Mouse (Mus musculus): ENCODE measurements around the gene Lrch3. TPM values are rescaled to one million over a fixed set of nuclear protein-coding genes. Genes with fewer than 3 reads are reported as not detected.
"Not testable (repeated sequence)": the region's sequence is repeated elsewhere in the genome, so short reads cannot be mapped to it uniquely, and the experiment has no call there.

The Lrch3 gene
- total RNA-seq, 4 experiments from 2014 or later, result 21.5 to 26.3 (median 22.7) TPM

- no peak for DNase-seq (ENCODE audit: low spot score)
Measured at GRCm38 (mm10) chr16:32913212-32913611, 688 bp upstream of the Lrch3 start.

DNA sequence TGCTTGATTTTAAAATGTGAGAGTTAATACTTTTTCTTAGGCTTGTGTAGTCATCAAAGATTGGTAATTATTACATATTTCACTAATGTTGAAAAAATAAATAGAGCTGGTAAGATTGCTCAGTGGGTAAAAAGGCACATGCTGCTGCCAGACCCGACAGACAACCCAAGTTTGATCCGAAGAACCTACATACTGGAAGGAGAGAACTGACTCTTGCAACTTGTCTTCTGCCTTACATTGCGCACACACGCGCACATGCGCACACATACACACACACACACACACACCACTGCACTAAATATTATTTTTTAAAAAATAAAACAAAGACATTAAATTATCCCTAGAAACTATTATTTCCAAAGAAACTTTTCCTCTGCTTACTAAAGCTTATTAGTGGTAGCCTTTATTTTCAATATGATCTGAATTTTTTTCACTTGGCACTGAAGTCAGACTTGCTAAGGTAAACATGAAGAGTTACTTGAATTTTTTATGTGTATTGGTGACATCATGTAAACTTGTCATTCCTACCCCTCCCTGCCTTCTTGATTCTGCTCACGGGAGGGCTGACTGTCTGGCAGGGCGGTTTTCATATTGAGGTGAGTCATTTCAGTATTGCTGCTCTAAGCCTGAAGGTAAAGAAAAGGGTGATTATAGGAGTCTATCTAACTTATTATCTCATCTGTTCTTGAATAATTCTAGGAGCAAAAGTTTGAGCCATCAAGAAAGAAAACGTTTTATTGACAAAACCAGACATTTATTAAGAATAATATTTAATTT lies 1.6 kb downstream of the Lrch3 start:
- no peak for DNase-seq (ENCODE audit: low spot score)

GRCm38 (mm10) chr16:32926629-32927028 lies 12.7 kb downstream of the Lrch3 start:
- DNase-seq (ENCODE audit: low spot score), result not testable (repeated sequence)

DNA sequence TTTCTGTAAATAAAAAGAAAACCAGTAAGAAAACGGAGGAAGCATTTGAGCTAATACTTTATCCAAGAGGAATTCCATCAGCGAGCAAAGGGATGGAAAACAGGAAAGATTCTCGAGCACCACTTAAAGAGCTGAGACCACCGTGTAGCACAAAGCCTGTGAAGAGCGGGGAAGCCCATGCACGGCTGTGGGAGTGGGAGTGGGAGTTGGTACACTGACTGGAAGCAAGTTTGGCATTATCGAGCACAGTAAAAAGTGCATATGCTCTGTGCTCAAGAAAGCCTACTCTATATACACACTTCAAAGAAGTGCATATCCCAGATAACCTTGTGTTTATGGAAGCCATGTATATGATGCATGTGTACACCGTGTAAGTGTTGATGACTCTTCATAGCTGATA lies 13.1 kb downstream of the Lrch3 start:
- DNase-seq (ENCODE audit: low spot score), result no peak

GRCm38 (mm10) chr16:32929918-32930317 lies 16.0 kb downstream of the Lrch3 start:
- no peak for DNase-seq (ENCODE audit: low spot score)

GRCm38 (mm10) chr16:32934470-32934869 lies 20.6 kb downstream of the Lrch3 start:
- no peak for DNase-seq (ENCODE audit: low spot score)

GRCm38 (mm10) chr16:32935088-32935487 lies 21.2 kb downstream of the Lrch3 start:
- DNase-seq (ENCODE audit: low spot score), result no peak

GRCm38 (mm10) chr16:32937358-32937757 lies 23.5 kb downstream of the Lrch3 start:
- DNase-seq (ENCODE audit: low spot score), result no peak

GRCm38 (mm10) chr16:32939301-32939700 lies 25.4 kb downstream of the Lrch3 start:
- not testable (repeated sequence) for DNase-seq (ENCODE audit: low spot score)

DNA sequence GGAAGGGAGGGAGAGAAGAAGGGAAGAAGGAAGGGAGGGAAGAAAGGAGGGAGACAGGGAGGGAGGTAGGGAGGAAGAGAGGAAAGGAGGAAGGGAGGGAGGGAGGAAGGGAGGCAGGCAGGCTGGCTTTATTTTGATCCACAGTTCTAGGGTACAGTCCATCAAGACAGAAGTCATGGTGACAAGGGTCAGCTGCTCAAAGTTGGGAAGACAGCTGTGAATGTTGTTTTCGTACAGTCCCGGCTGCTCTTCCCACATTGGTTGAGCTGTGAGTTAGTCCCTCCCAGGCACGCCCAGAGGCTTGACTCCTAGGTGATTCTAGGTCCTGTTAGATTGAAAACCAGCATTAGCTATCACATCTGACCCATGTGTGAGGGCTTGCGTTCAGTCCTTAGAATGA lies 25.8 kb downstream of the Lrch3 start:
- not testable (repeated sequence) for DNase-seq (ENCODE audit: low spot score)

- DNase-seq (ENCODE audit: low spot score), result not testable (repeated sequence)
Measured at GRCm38 (mm10) chr16:32941226-32941625, 27.3 kb downstream of the Lrch3 start.

GRCm38 (mm10) chr16:32942694-32943093 lies 28.8 kb downstream of the Lrch3 start:
- DNase-seq (ENCODE audit: low spot score), result no peak

DNA sequence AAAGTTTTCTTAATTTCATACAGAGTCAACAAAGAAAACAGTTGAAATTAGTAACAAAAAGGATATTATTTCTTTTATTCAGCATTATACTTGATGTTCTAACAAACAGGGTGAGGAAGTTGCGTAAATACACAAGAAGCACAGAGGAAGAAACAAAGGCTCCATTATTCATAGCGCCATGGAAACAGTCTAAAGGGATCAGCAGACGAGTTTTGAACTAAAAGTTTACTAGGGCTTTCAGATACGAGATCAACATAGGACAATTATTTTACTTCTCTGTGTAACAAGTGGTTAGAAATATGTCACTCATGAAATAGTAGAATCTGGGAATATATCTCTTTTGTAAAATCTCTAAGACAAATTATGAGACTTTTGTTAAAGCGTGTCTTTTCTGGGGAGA lies 31.5 kb downstream of the Lrch3 start:
- DNase-seq (ENCODE audit: low spot score), result no peak

DNA sequence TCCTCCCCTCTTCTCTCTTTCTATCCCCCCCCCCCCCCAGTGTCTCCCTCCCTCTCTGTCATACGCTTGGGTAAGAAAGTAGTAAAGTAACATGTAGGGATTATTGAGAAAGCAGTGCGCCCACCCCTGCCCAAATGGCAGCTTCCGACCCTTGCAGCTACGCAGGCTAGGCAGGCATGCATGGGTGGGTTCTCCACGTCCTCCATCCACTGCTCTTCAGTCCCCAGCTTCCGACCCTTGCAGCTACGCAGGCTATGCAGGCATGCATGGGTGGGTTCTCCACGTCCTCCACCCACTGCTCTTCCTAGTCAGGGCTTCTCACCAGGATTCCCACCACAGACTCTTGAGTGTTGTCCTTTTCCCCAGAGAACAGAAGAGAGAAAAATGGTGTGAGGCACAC lies 34.1 kb downstream of the Lrch3 start:
- DNase-seq (ENCODE audit: low spot score), result no peak

GRCm38 (mm10) chr16:32948656-32949055 lies 34.8 kb downstream of the Lrch3 start:
- DNase-seq (ENCODE audit: low spot score), result no peak

GRCm38 (mm10) chr16:32949281-32949680 lies 35.4 kb downstream of the Lrch3 start:
- no peak for DNase-seq (ENCODE audit: low spot score)

GRCm38 (mm10) chr16:32951074-32951473 lies 37.2 kb downstream of the Lrch3 start:
- DNase-seq (ENCODE audit: low spot score), result no peak

DNA sequence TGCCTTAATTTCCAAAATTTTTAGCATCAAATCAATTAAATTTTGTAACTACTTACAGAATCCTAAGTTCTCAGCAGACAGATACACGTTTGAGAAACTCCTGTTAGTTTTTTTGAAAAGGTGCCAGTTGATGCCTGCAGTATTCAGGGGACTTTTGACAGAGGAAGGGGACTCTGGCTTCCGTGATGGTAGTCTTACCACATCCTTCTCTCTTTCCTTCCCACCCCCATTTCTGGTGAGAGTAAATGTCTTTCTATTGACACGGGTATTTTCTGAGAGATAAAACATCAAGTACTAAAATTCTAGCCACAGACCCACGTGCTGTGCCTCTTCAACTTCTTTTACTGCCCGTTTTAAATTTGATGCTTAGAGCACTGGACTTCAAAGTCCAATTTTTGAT lies 39.9 kb downstream of the Lrch3 start:
- DNase-seq (ENCODE audit: low spot score), result no peak

GRCm38 (mm10) chr16:32954304-32954703 lies 40.4 kb downstream of the Lrch3 start:
- no peak for DNase-seq (ENCODE audit: low spot score)

DNA sequence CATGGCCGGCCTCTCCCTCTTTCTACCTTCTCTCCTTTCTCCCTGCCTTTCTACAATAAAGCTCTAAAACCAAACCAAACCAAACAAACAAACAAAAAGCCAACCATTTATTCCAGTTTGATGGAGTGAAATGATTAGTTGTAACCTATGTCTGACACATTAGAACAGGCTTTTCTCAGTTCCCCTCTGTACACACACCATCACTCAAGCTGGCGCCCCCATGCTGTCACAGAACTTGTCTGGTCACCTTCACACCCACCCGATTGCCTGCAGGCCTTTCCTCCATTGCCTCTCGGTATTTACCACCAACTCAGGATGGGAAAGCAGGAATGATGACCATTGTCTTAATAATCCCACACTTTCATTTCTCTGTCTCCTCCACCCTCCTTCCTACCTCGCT lies 43.0 kb downstream of the Lrch3 start:
- no peak for DNase-seq (ENCODE audit: low spot score)

- no peak for DNase-seq (ENCODE audit: low spot score)
Measured at GRCm38 (mm10) chr16:32972535-32972934, 58.6 kb downstream of the Lrch3 start.

GRCm38 (mm10) chr16:32973047-32973446 lies 59.1 kb downstream of the Lrch3 start:
- DNase-seq (ENCODE audit: low spot score), result no peak

- DNase-seq (ENCODE audit: low spot score), result no peak
Measured at GRCm38 (mm10) chr16:32980227-32980626, 66.3 kb downstream of the Lrch3 start.

GRCm38 (mm10) chr16:32981405-32981804 lies 67.5 kb downstream of the Lrch3 start:
- DNase-seq (ENCODE audit: low spot score), result no peak

All from heart, adult 8-10 months (tissue).